Mouse (Mus musculus) myocyte (in vitro differentiated cells): ENCODE measurements around the gene AC170998.1.

Source experiments
- CEBPB ChIP-seq: IDR thresholded peaks from 2 replicates; pipeline ENCODE4 v1.6.1; 2011; ENCODE audit warnings: mild to moderate bottlenecking, moderate library complexity; ENCODE audit not compliant: poor library complexity, insufficient read depth, severe bottlenecking
- POLR2A ChIP-seq: IDR thresholded peaks from one replicate; pipeline ENCODE4 v1.6.1; 2011; ENCODE audit warnings: low read depth, mild to moderate bottlenecking, control low read depth, moderate library complexity; ENCODE audit not compliant: insufficient read length

GRCm38 (mm10) chr17:28757470-28757869, 31.6 kb downstream of the AC170998.1 start:
- TF ChIP-seq POLR2A (no peak), CEBPB (no peak)
